Mouse (Mus musculus) CD4-positive, CD25-positive, alpha-beta regulatory T cell, adult 4 months (primary cell): ENCODE results near the gene Bmyc. TPM values are rescaled to one million over a fixed set of nuclear protein-coding genes. Genes with fewer than 3 reads are reported as not detected.
"Not testable (repeated sequence)": the region's sequence is repeated elsewhere in the genome, so short reads cannot be mapped to it uniquely, and the experiment has no call there.

Source experiments
- ATAC-seq: one replicate; pipeline ENCODE4 v1.8.0; 2017
- polyA plus RNA-seq, 2 experiments: library from polyadenylated mRNA; unstranded; fragments of 100-300 nt; shearing (Covaris generic); gene quantifications; one replicate each; pipeline ENCODE4 v1.2.1; 2017

Bmyc gene
- polyA plus RNA-seq: 100 to 1,000 TPM; 100 to 127 TPM

- ATAC-seq: peak; percentile 92
Measured at GRCm38 (mm10) chr2:25706643-25707481, at the start of gene Bmyc. Gene Bmyc (plus strand): TSS chr2:25706739.

GRCm38 (mm10) chr2:25657246-25657645 is 49.3 kb upstream of the Bmyc start:
- ATAC-seq: no peak

GRCm38 (mm10) chr2:25657652-25658051 is 48.9 kb upstream of the Bmyc start, which contains the start of gene Lcn5:
Gene Lcn5 (plus strand): TSS chr2:25657952.
- ATAC-seq: no peak

- ATAC-seq: no peak
Measured at GRCm38 (mm10) chr2:25660279-25660678, 46.3 kb upstream of the Bmyc start.

GRCm38 (mm10) chr2:25661245-25661970 is 45.1 kb upstream of the Bmyc start:
- no peak for ATAC-seq

GRCm38 (mm10) chr2:25663511-25663910 is 43.0 kb upstream of the Bmyc start:
- ATAC-seq: peak; percentile 60

GRCm38 (mm10) chr2:25664125-25664524 is 42.4 kb upstream of the Bmyc start:
- ATAC-seq: no peak

GRCm38 (mm10) chr2:25666516-25666915 is 40.0 kb upstream of the Bmyc start:
- ATAC-seq: peak; percentile 93

GRCm38 (mm10) chr2:25676486-25676885 is 30.1 kb upstream of the Bmyc start, which contains the start of gene Lcn6:
Gene Lcn6 (plus strand): TSS chr2:25676786.
- no peak for ATAC-seq

GRCm38 (mm10) chr2:25679559-25679958 is 27.0 kb upstream of the Bmyc start:
- no peak for ATAC-seq

- no peak for ATAC-seq
Measured at GRCm38 (mm10) chr2:25682426-25682825, 24.1 kb upstream of the Bmyc start, which contains the start of gene Lcn10. Gene Lcn10 (plus strand): TSS chr2:25682726.

GRCm38 (mm10) chr2:25686941-25687340 is 19.6 kb upstream of the Bmyc start:
- no peak for ATAC-seq

GRCm38 (mm10) chr2:25694605-25695004 is 11.9 kb upstream of the Bmyc start:
- peak; percentile 65 for ATAC-seq

- ATAC-seq: peak; percentile 29
Measured at GRCm38 (mm10) chr2:25696951-25697350, 9.6 kb upstream of the Bmyc start.

- no peak for ATAC-seq
Measured at GRCm38 (mm10) chr2:25698696-25699095, 7.8 kb upstream of the Bmyc start.

- ATAC-seq: not testable (repeated sequence)
Measured at GRCm38 (mm10) chr2:25699743-25700142, 6.8 kb upstream of the Bmyc start, which contains the start of gene Obp2a. Gene Obp2a (plus strand): TSS chr2:25700043.

GRCm38 (mm10) chr2:25701001-25701400 is 5.5 kb upstream of the Bmyc start:
- ATAC-seq: no peak

GRCm38 (mm10) chr2:25703706-25704105 is 2.8 kb upstream of the Bmyc start:
- ATAC-seq: no peak

GRCm38 (mm10) chr2:25708121-25708520 is 1.6 kb downstream of the Bmyc start:
- peak; percentile 19 for ATAC-seq

- ATAC-seq: not testable (repeated sequence)
Measured at GRCm38 (mm10) chr2:25709056-25709455, 2.5 kb downstream of the Bmyc start.

- not testable (repeated sequence) for ATAC-seq
Measured at GRCm38 (mm10) chr2:25709791-25710190, 3.3 kb downstream of the Bmyc start.

GRCm38 (mm10) chr2:25711641-25712040 is 5.1 kb downstream of the Bmyc start:
- ATAC-seq: not testable (repeated sequence)

- no peak for ATAC-seq
Measured at GRCm38 (mm10) chr2:25717222-25717621, 10.7 kb downstream of the Bmyc start.
